Mouse (Mus musculus): ENCODE results near the gene Rab4a. TPM values are rescaled to one million over a fixed set of nuclear protein-coding genes. Genes with fewer than 3 reads are reported as not detected.

Gene Rab4a
- polyA plus RNA-seq, 1 experiment from 2014 or later = 68.2 TPM

DNA sequence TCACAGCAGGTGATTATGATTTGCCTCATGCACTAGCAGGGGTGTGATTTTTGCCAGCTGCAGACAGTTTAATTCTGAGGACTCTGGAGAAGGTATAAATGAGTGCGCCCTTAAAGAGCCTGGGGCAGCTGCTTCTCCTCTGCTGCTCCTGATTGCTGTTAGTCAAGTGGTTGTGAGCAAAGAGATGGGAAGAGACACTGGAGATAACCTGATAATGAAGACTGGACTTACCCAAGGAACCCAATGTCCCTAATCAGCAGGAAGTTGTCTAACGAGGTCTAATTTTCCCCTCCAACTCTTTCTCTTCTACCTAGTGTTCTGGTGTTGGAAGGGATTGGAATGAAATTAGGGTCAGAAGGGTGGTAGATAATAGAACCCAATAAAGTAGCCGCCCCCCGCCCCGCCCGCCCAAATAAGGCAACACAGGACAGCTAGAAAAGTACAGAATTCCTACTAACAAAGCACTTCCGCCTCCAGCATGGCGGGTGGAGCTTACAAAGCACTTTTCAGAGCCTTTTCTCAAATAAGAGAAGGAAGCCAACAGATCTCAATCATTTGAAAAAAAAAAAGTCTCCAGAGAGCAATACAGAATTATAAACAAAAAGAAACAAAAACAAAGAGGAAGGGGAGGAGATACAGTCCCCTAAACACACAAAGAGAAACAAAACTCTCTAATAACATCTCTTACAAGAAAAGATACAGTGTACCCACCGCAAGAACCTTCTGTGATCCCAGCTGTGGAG, 49.1 kb downstream of the Rab4a start:
- 70% methylated on average over 9 of the region's 9 CpGs for WGBS
- Histone ChIP-seq H3K27me3 (replicated peaks; ENCODE audit: control insufficient read depth, insufficient read depth, low read length) (no peaks in the 10 kb centered on the region), H3K27ac (ENCODE audit: low read depth, low read length) (no peak overlapping the region), H3K4me3 (ENCODE audit: low read depth, low read length) (no peak overlapping the region), H3K36me3 (ENCODE audit: control insufficient read depth, insufficient read depth, low read length) (no peaks in the 10 kb centered on the region), H3K4me1 (ENCODE audit: control insufficient read depth, insufficient read depth, low read length) (peaks cover 6% of the 10 kb centered on the region; the same call in 1 of the 2 replicates), H3K9me3 (replicated peaks; ENCODE audit: control insufficient read depth, low read length) (no peaks in the 10 kb centered on the region), H3K9ac (ENCODE audit: low read length) (no peak overlapping the region), H3K4me2 (ENCODE audit: low read length) (no peak overlapping the region)
- DNase-seq (ENCODE audit: low spot score) (no peak), ATAC-seq (no peak)

DNA sequence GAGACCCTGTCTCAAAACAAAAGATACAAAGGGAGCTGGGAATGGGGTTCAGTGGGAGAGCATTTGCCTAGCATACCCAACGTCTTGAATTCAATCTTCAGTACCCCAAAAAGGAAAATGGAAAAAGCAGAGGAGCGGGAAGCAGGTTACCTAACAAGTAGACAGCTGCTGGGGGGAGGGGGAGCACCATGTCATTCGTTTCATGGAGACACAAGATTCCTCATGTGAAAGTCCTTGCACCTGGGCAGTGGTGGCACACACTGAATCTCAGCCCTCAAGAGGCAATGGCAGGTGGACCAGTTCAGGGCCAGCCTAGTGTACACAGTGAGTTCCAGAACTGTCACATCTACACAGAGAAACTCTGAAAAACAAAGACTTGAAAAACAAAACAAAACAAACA, 51.6 kb downstream of the Rab4a start:
- H3K9ac ChIP-seq (ENCODE audit: low read length) = no peak overlapping the region
- H3K9me3 ChIP-seq (replicated peaks; ENCODE audit: control insufficient read depth, low read length) = no peaks in the 10 kb centered on the region
- H3K4me2 ChIP-seq (ENCODE audit: low read length) = peak overlapping the region; percentile 89
- ATAC-seq (no peak), DNase-seq (ENCODE audit: low spot score) (no peak)
- no peak overlapping the region for H3K27ac ChIP-seq (ENCODE audit: low read depth, low read length)
- peaks cover 6% of the 10 kb centered on the region; the same call in 1 of the 2 replicates for H3K4me1 ChIP-seq (ENCODE audit: control insufficient read depth, insufficient read depth, low read length)
- no peaks in the 10 kb centered on the region for H3K36me3 ChIP-seq (ENCODE audit: control insufficient read depth, insufficient read depth, low read length)
- H3K4me3 ChIP-seq (ENCODE audit: low read depth, low read length) = no peak overlapping the region
- 66% methylated on average over 3 of the region's 3 CpGs for WGBS
- peaks cover 4% of the 10 kb centered on the region; the same call in 1 of the 2 replicates for H3K27me3 ChIP-seq (replicated peaks; ENCODE audit: control insufficient read depth, insufficient read depth, low read length)

GRCm38 (mm10) chr8:123858574-123858940, 52.8 kb downstream of the Rab4a start:
- ATAC-seq = 0 out of 2 replicates have a peak, but pooled peaks have one; percentile 4
- Histone ChIP-seq H3K36me3 (ENCODE audit: control insufficient read depth, insufficient read depth, low read length) (no peaks in the 10 kb centered on the region), H3K4me1 (ENCODE audit: control insufficient read depth, insufficient read depth, low read length) (peaks cover 6% of the 10 kb centered on the region; the same call in 1 of the 2 replicates), H3K9ac (ENCODE audit: low read length) (peak overlapping the region; percentile 82), H3K4me2 (ENCODE audit: low read length) (peak overlapping the region; percentile 89), H3K27me3 (replicated peaks; ENCODE audit: control insufficient read depth, insufficient read depth, low read length) (peaks cover 4% of the 10 kb centered on the region; the same call in 1 of the 2 replicates), H3K9me3 (replicated peaks; ENCODE audit: control insufficient read depth, low read length) (no peaks in the 10 kb centered on the region), H3K27ac (ENCODE audit: low read depth, low read length) (peak overlapping the region; percentile 66; the same call in 1 of the 2 replicates), H3K4me3 (ENCODE audit: low read depth, low read length) (peak overlapping the region; percentile 84)
- peak; percentile 41 for DNase-seq (ENCODE audit: low spot score)
- 0% methylated on average over 17 of the region's 17 CpGs for WGBS

- Histone ChIP-seq H3K4me3 (ENCODE audit: low read depth, low read length) (peak overlapping the region; percentile 84), H3K4me1 (ENCODE audit: control insufficient read depth, insufficient read depth, low read length) (peaks cover 9% of the 10 kb centered on the region; the same call in 1 of the 2 replicates), H3K9me3 (replicated peaks; ENCODE audit: control insufficient read depth, low read length) (no peaks in the 10 kb centered on the region), H3K27ac (ENCODE audit: low read depth, low read length) (peak overlapping the region; percentile 66), H3K36me3 (ENCODE audit: control insufficient read depth, insufficient read depth, low read length) (no peaks in the 10 kb centered on the region), H3K4me2 (ENCODE audit: low read length) (peak overlapping the region; percentile 89), H3K9ac (ENCODE audit: low read length) (peak overlapping the region; percentile 82), H3K27me3 (replicated peaks; ENCODE audit: control insufficient read depth, insufficient read depth, low read length) (peaks cover 4% of the 10 kb centered on the region; the same call in 1 of the 2 replicates)
- DNase-seq (ENCODE audit: low spot score) (peak; percentile 95), ATAC-seq (peak; percentile 96)
- WGBS = under 1% methylated on average over 78 of the region's 79 CpGs
Observed at GRCm38 (mm10) chr8:123858941-123859647, 53.3 kb downstream of the Rab4a start.

DNA sequence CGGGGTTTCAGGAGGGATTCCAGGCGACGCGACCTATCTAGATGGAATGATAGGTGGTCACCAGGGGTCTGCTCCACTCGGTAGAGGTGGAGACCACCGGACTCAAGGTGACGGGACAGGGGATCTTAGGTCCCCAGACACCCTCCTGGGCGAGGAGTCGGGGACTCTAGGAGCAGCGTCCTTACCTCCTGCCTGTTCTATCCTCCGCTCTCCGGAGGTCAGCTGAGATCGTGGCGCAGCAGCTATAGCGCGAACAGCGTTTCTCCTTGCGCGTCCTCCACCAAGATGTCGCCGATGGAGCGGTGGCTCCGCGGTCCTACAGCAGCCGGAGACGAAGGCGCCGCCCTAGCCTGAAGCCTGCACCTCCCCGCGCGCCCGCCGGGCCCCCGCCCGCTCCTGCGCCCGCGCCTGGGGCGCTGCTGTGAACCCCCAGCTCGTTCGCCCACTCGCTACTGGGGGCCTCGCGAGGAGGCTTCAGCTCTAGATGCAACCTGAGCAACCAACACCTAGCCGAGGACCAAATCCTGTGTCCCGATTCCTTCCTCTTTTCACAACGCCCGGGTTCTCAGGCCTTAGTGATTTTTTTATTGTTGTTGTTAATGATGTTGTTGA, 54.0 kb downstream of the Rab4a start, which contains the start of gene Ccsap:
Ccsap (minus strand) TSS at position 562 of the 612 bp plus-strand sequence.
- H3K4me3 ChIP-seq (ENCODE audit: low read depth, low read length) = peak within 1 kb of the TSS; percentile 84
- H3K9me3 ChIP-seq (replicated peaks; ENCODE audit: control insufficient read depth, low read length) = no peaks in the 10 kb centered on the region
- DNase-seq (ENCODE audit: low spot score) (peak; percentile 50), ATAC-seq (peak; percentile 56)
- 2% methylated on average over 46 of the region's 48 CpGs for WGBS
- H3K9ac ChIP-seq (ENCODE audit: low read length) = peak within 1 kb of the TSS; percentile 82
- H3K36me3 ChIP-seq (ENCODE audit: control insufficient read depth, insufficient read depth, low read length) = no peaks in the 10 kb centered on the region
- peak within 1 kb of the TSS; percentile 89 for H3K4me2 ChIP-seq (ENCODE audit: low read length)
- H3K4me1 ChIP-seq (ENCODE audit: control insufficient read depth, insufficient read depth, low read length) = peaks cover 12% of the 10 kb centered on the region; the same call in 1 of the 2 replicates
- peak within 1 kb of the TSS; percentile 66 for H3K27ac ChIP-seq (ENCODE audit: low read depth, low read length)
- peaks cover 4% of the 10 kb centered on the region; the same call in 1 of the 2 replicates for H3K27me3 ChIP-seq (replicated peaks; ENCODE audit: control insufficient read depth, insufficient read depth, low read length)

DNA sequence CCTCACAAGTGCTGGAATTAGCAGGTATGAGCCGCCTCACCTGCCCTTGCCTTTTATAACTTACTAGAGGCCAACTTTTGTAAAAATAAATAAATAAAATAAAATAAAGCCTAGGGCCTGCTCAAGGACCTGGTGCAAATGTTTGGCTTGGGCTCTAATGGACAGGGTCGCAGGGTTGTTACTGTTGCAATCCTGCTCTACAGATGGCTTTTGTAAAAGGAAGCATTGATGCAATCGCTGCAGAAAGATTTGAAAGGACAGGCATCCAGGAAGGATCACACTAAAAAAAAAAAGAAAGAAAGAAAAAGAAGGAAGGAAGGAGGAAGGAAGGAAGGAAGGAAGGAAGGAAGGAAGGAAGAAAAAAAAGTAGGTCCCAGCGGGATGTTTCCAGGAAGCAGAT, 54.6 kb downstream of the Rab4a start:
- DNase-seq (ENCODE audit: low spot score) = no peak
- no peak overlapping the region for H3K27ac ChIP-seq (ENCODE audit: low read depth, low read length)
- peak overlapping the region; percentile 89 for H3K4me2 ChIP-seq (ENCODE audit: low read length)
- peaks cover 12% of the 10 kb centered on the region; the same call in 1 of the 2 replicates for H3K4me1 ChIP-seq (ENCODE audit: control insufficient read depth, insufficient read depth, low read length)
- 71% methylated on average over 4 of the region's 4 CpGs for WGBS
- H3K4me3 ChIP-seq (ENCODE audit: low read depth, low read length) = peak overlapping the region; percentile 84; the same call in 1 of the 2 replicates
- 0 out of 2 replicates have a peak overlapping the region, but pooled peaks have one; percentile 82 for H3K9ac ChIP-seq (ENCODE audit: low read length)
- no peaks in the 10 kb centered on the region for H3K9me3 ChIP-seq (replicated peaks; ENCODE audit: control insufficient read depth, low read length)
- peaks cover 4% of the 10 kb centered on the region; the same call in 1 of the 2 replicates for H3K27me3 ChIP-seq (replicated peaks; ENCODE audit: control insufficient read depth, insufficient read depth, low read length)
- H3K36me3 ChIP-seq (ENCODE audit: control insufficient read depth, insufficient read depth, low read length) = no peaks in the 10 kb centered on the region
- ATAC-seq = no peak

DNA sequence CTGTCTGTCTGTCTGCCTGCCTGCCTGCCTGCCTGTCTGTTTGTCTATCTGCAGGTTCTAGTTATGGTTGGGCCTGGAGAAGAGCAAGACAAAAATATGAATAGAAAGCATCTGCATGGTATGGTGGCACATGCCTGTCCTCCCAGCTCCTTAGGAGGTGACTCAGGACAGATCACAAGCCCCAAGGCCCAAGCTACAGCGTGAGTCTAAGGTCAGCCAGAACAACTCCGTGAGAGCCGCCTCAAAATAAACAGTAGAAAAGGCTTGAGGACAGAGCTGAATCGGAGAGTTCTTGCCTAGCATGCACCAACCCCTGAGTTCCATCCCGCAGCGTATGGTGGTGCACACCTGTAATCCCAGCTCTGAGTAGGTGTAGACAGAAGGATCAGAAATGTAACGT, 60.0 kb downstream of the Rab4a start:
- Histone ChIP-seq H3K9me3 (replicated peaks; ENCODE audit: control insufficient read depth, low read length) (no peaks in the 10 kb centered on the region), H3K36me3 (ENCODE audit: control insufficient read depth, insufficient read depth, low read length) (no peaks in the 10 kb centered on the region), H3K4me1 (ENCODE audit: control insufficient read depth, insufficient read depth, low read length) (0 out of 2 replicates have a peak, but pooled peaks cover 5% of the 10 kb centered on the region), H3K27ac (ENCODE audit: low read depth, low read length) (no peak overlapping the region), H3K4me3 (ENCODE audit: low read depth, low read length) (no peak overlapping the region), H3K9ac (ENCODE audit: low read length) (no peak overlapping the region), H3K4me2 (ENCODE audit: low read length) (no peak overlapping the region), H3K27me3 (replicated peaks; ENCODE audit: control insufficient read depth, insufficient read depth, low read length) (peaks cover 3% of the 10 kb centered on the region; the same call in 1 of the 2 replicates)
- 86% methylated on average over 7 of the region's 7 CpGs for WGBS
- ATAC-seq = no peak
- no peak for DNase-seq (ENCODE audit: low spot score)

GRCm38 (mm10) chr8:123866971-123867370, 61.2 kb downstream of the Rab4a start:
- WGBS = 16% methylated on average over 5 of the region's 5 CpGs
- Histone ChIP-seq H3K4me1 (ENCODE audit: control insufficient read depth, insufficient read depth, low read length) (0 out of 2 replicates have a peak, but pooled peaks cover 5% of the 10 kb centered on the region), H3K4me3 (ENCODE audit: low read depth, low read length) (no peak overlapping the region), H3K4me2 (ENCODE audit: low read length) (no peak overlapping the region), H3K27me3 (replicated peaks; ENCODE audit: control insufficient read depth, insufficient read depth, low read length) (no peaks in the 10 kb centered on the region), H3K27ac (ENCODE audit: low read depth, low read length) (no peak overlapping the region), H3K36me3 (ENCODE audit: control insufficient read depth, insufficient read depth, low read length) (no peaks in the 10 kb centered on the region), H3K9me3 (replicated peaks; ENCODE audit: control insufficient read depth, low read length) (no peaks in the 10 kb centered on the region), H3K9ac (ENCODE audit: low read length) (no peak overlapping the region)
- no peak for DNase-seq (ENCODE audit: low spot score)
- ATAC-seq = no peak

All from forebrain, embryonic 14.5 days (tissue).